Mouse (Mus musculus): ENCODE measurements around the gene Thsd7a. TPM values are rescaled to one million over a fixed set of nuclear protein-coding genes. Genes with fewer than 3 reads are reported as not detected.

Gene Thsd7a
- total and polyA plus RNA-seq, 3 experiments = 0.30 TPM; not detected in 2

DNA sequence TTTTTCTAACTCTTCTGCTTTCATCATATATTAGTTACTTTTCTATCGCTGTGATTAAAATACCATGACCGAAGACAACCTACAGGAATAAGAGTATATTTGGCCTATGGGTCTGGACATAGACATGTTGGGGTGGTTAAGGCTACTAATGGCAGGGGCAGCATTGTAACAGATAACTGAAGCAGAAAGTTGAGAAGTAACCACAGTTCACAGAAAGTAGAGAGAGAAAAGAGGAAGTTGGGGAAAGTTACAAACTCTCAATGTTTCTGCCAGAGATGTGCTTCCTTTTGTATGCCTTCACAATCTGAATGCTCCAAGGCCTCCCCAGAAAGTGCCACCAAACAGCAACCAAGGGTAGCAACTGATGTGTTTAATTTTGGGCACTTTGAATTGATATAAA is 303.7 kb downstream of the Thsd7a start:
- no peak for TF ChIP-seq CHD1 (IDR thresholded peaks at IDR 0.05; ENCODE audit: low read depth, low read length)
- TF ChIP-seq EP300 (IDR thresholded peaks at IDR 0.05; ENCODE audit: low read length) = peak; percentile 36; the same call in 1 of the 2 replicates
- Histone ChIP-seq H3K79me2 (replicated peaks; ENCODE audit: control insufficient read depth, extremely low read depth, insufficient read depth, poor library complexity, severe bottlenecking) (no peaks in the 10 kb centered on the region), H3K9me3 (replicated peaks; ENCODE audit: low read length) (no peaks in the 10 kb centered on the region), H3K4me2 (ENCODE audit: insufficient read depth, low read depth, poor library complexity, severe bottlenecking) (no peak overlapping the region), H3K27me3 (replicated peaks) (no peaks in the 10 kb centered on the region), H3K4me3 (replicated peaks in 1 of 3; ENCODE audit: low read depth in 2 of 3, low read length in 2 of 3, poor library complexity in 1 of 3) (no peak overlapping the region), H3K36me3 (replicated peaks in 1 of 2; ENCODE audit: control insufficient read depth in 1 of 2, insufficient read depth in 1 of 2, low read length in 1 of 2) (no peaks in the 10 kb centered on the region), H3K9ac (ENCODE audit: insufficient read depth, low read depth) (no peak overlapping the region), H3K4me1 (ENCODE audit: control insufficient read depth in 1 of 2, insufficient read depth in 2 of 2) (peaks cover 0 to 11% of the 10 kb centered on the region in 2 experiments; a peak in 1 of 4 replicates), H3K27ac (ENCODE audit: insufficient read depth, low read depth) (no peak overlapping the region)
- in situ Hi-C loops (cut with MboI; ENCODE audit: low pct_ligation_motif_present, low pct_unique_long_range_greater_than_20kb, low sequenced_read_pairs) (no loop called here), dilution Hi-C loops (cut with MboI; ENCODE audit: extremely low pct_ligation_motif_present, extremely low pct_unique_long_range_greater_than_20kb, low sequenced_read_pairs) (no loop called here)
- DNase-seq (ENCODE audit: extremely low read depth) = peak; percentile 45

DNA sequence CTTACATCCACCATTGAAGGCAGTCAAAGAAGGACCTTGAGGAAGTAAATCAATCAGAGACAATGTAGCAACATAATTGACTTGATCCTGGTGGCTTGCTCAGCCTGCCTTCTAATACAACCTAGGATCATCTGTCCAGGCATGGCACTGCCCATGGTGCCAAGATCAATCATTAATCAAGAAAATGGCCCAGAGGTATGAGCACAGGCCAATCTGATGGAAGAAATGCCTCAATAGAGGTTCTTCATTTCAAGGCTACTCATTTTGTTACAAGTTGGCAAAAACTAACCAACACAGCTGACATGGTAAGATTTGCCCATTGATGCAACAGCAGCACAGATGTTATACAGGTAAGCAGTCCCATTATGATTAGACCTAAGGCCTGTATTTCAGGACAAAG is 309.6 kb downstream of the Thsd7a start:
- Histone ChIP-seq H3K4me2 (ENCODE audit: insufficient read depth, low read depth, poor library complexity, severe bottlenecking) (no peak overlapping the region), H3K4me1 (ENCODE audit: control insufficient read depth in 1 of 2, insufficient read depth in 2 of 2) (no peaks in the 10 kb centered on the region), H3K9me3 (replicated peaks; ENCODE audit: low read length) (no peaks in the 10 kb centered on the region), H3K4me3 (replicated peaks in 1 of 3; ENCODE audit: low read depth in 2 of 3, low read length in 2 of 3, poor library complexity in 1 of 3) (no peak overlapping the region), H3K27ac (ENCODE audit: insufficient read depth, low read depth) (no peak overlapping the region), H3K27me3 (replicated peaks) (no peaks in the 10 kb centered on the region), H3K36me3 (replicated peaks in 1 of 2; ENCODE audit: control insufficient read depth in 1 of 2, insufficient read depth in 1 of 2, low read length in 1 of 2) (no peaks in the 10 kb centered on the region), H3K9ac (ENCODE audit: insufficient read depth, low read depth) (no peak overlapping the region), H3K79me2 (replicated peaks; ENCODE audit: control insufficient read depth, extremely low read depth, insufficient read depth, poor library complexity, severe bottlenecking) (no peaks in the 10 kb centered on the region)
- no peak for DNase-seq (ENCODE audit: extremely low read depth)
- dilution Hi-C loops (cut with MboI; ENCODE audit: extremely low pct_ligation_motif_present, extremely low pct_unique_long_range_greater_than_20kb, low sequenced_read_pairs) (no loop called here), in situ Hi-C loops (cut with MboI; ENCODE audit: low pct_ligation_motif_present, low pct_unique_long_range_greater_than_20kb, low sequenced_read_pairs) (no loop called here)
- TF ChIP-seq HCFC1 (IDR thresholded peaks at IDR 0.05; ENCODE audit: low read depth, low read length) (no peak), MAZ (IDR thresholded peaks at IDR 0.05; ENCODE audit: low read depth, low read length) (no peak), NRF1 (IDR thresholded peaks at IDR 0.05; ENCODE audit: low read depth, low read length) (no peak), MXI1 (IDR thresholded peaks at IDR 0.05; ENCODE audit: low read depth, low read length) (no peak), BHLHE40 (IDR thresholded peaks at IDR 0.05; ENCODE audit: low read depth, low read length) (no peak), UBTF (IDR thresholded peaks at IDR 0.05; ENCODE audit: low read depth, low read length) (no peak), USF2 (conservative IDR thresholded peaks at IDR 0.05; ENCODE audit: low read depth, low read length) (no peak)

DNA sequence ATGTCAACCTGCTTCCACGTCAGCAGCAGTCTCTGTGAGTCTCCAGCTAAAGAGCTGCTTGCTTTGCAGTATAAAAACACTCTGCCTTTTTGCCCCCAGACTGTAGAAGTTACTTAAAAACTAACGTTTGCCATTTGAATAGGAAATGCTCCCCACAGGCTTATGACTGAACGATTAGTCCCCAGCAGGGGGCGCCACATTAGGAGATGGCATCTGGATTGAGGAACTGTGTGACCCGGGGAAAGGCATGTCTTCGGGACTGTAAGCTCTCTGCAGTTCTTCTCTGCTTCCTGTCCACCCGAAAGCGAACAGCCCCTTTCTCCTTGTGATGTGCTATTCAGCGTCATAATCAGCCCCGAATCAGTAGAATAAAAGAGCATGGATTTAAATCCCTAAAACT is 330.1 kb downstream of the Thsd7a start:
- Histone ChIP-seq H3K4me1 (ENCODE audit: control insufficient read depth in 1 of 2, insufficient read depth in 2 of 2) (peaks cover 0 to 12% of the 10 kb centered on the region in 2 experiments; a peak in 2 of 4 replicates), H3K4me2 (ENCODE audit: insufficient read depth, low read depth, poor library complexity, severe bottlenecking) (no peak overlapping the region), H3K27me3 (replicated peaks) (no peaks in the 10 kb centered on the region), H3K79me2 (replicated peaks; ENCODE audit: control insufficient read depth, extremely low read depth, insufficient read depth, poor library complexity, severe bottlenecking) (no peaks in the 10 kb centered on the region), H3K36me3 (replicated peaks in 1 of 2; ENCODE audit: control insufficient read depth in 1 of 2, insufficient read depth in 1 of 2, low read length in 1 of 2) (no peaks in the 10 kb centered on the region), H3K9me3 (replicated peaks; ENCODE audit: low read length) (no peaks in the 10 kb centered on the region), H3K27ac (ENCODE audit: insufficient read depth, low read depth) (no peak overlapping the region), H3K9ac (ENCODE audit: insufficient read depth, low read depth) (no peak overlapping the region), H3K4me3 (replicated peaks in 1 of 3; ENCODE audit: low read depth in 2 of 3, low read length in 2 of 3, poor library complexity in 1 of 3) (no peak overlapping the region)
- TF ChIP-seq TBP (conservative IDR thresholded peaks at IDR 0.05; ENCODE audit: low read depth, low read length) (no peak), RAD21 (IDR thresholded peaks at IDR 0.05; ENCODE audit: low read depth, low read length) (no peak), IRF4 (IDR thresholded peaks at IDR 0.05; ENCODE audit: low read depth, low read length) (no peak), USF2 (conservative IDR thresholded peaks at IDR 0.05; ENCODE audit: low read depth, low read length) (no peak)
- dilution Hi-C loops (cut with MboI; ENCODE audit: extremely low pct_ligation_motif_present, extremely low pct_unique_long_range_greater_than_20kb, low sequenced_read_pairs) = no loop called here
- no peak for DNase-seq (ENCODE audit: extremely low read depth)
- in situ Hi-C loops (cut with MboI; ENCODE audit: low pct_ligation_motif_present, low pct_unique_long_range_greater_than_20kb, low sequenced_read_pairs) = no loop called here
